Mouse (Mus musculus) kidney, adult 2 months (tissue): ENCODE results near the gene Cdh18.

Source experiments
- CTCF ChIP-seq: fragments of 200-500 bp; conservative IDR thresholded peaks from 2 replicates; pipeline ENCODE4 v1.5.1; 2011; ENCODE audit warnings: low read depth, mild to moderate bottlenecking, control low read depth, low read length, moderate library complexity, mixed read lengths; ENCODE audit not compliant: insufficient read depth, insufficient read length
- POLR2A ChIP-seq: fragments of 200-500 bp; IDR thresholded peaks from one replicate; pipeline ENCODE4 v1.6.1; 2011; ENCODE audit warnings: low read depth, low read length, control low read depth

DNA sequence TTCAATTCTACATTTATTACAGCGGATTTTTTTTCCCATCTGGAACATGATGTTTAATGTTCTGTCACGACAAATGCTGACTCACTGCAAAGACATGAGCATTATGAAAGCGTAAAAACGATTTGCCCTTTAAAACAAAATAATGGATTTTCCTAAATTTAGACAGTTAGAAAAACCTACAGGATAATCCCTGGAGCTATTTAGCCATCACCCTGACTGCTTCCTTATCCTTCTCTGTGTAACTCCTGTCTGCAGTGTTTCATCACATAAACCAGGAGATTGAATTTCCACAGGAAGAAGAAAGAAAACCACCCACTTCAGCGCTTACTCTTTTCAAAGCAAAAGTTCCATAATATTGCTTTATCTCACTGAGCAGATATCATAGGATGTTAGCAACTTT is 431.3 kb downstream of the Cdh18 start:
- no peak for TF ChIP-seq CTCF
- no peak for TF ChIP-seq POLR2A
